Mouse (Mus musculus) retina, postnatal 7 days (tissue): ENCODE results near the gene Rfpl4b.
A peak's percentile ranks its signal among the peaks of the same experiment; 100 is the strongest.
"Not testable (repeated sequence)": the region's sequence is repeated elsewhere in the genome, so short reads cannot be mapped to it uniquely, and the experiment has no call there.

Source experiments
- DNase-seq: peaks from one replicate; pipeline ENCODE4 v3.0.0-alpha.2; 2012; ENCODE audit warnings: low read depth, low spot score

The Rfpl4b gene

DNA sequence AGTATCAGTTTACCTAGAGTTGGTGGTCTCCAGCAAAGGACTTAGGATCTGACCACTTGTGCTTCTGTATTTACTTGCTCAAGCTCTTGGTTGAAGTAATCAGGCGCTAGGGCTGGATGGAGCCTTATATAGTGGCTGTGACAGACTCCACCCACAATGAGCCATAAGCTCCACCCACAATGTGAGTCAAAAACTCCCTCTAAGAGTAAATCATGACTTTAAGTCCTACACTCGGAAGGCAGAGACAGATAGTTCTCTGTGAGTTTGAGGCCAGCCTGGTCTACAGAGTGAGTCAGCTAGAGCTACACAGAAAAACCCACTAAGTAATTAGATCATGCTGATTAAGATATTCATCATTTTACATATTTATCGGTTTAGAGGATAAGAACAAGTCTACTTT, at the start of gene Rfpl4b:
Gene Rfpl4b (minus strand): TSS at position 101 of the 400 bp plus-strand sequence.
- no peak for DNase-seq

DNA sequence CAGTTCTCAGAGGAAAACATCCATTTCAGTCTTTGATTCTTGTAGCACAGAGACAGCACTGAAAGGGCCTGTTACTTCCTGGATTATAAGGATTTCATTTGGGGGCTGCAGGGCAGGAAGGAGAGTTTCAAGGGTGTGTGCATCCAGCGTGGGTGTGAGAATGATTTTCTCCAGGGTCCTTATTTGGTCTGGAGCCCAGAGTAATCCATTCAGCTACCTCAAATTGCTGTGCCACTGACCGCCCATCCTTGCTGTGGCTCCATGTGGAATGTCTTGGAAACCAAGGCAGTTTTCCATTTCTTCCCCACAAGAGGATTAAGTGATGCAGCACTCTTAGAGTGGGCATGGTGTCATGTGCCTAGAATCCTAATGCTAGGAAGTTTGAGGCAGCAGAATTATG, 33.6 kb upstream of the Rfpl4b start:
- DNase-seq, result no peak

GRCm38 (mm10) chr10:38850006-38850405, 28.4 kb upstream of the Rfpl4b start:
- DNase-seq, result not testable (repeated sequence)

DNA sequence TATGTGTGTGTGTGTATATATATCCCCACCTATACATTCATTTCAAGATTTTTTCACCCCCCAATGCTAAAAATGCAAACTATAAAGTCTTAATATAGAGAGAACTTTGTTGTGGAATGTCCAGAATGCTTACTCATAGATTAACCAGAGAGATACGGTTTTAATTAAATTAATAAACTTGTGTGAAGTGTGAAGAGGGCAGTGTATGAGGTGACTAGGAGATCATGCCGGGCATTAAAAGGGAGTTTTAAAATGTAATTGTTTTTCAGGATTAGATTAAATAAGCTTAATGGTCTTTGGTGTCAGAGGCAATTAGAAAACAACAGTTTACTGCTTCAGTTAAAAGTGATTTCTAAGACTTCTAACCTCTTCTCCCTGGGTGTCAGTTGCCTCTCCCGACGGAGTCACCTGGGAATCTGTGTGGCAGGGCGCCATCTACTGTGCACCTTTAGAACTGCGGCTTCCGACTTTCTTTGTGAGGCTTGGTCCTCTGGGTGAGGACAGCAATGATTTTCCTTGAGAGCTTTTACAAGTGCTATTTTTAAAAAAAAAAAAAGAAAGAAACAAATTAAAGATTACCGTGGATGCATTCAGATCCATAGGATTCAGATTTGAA, 27.4 kb upstream of the Rfpl4b start:
- DNase-seq, result peak; percentile 47

- DNase-seq, result no peak
Measured at GRCm38 (mm10) chr10:38848231-38848630, 26.7 kb upstream of the Rfpl4b start.

DNA sequence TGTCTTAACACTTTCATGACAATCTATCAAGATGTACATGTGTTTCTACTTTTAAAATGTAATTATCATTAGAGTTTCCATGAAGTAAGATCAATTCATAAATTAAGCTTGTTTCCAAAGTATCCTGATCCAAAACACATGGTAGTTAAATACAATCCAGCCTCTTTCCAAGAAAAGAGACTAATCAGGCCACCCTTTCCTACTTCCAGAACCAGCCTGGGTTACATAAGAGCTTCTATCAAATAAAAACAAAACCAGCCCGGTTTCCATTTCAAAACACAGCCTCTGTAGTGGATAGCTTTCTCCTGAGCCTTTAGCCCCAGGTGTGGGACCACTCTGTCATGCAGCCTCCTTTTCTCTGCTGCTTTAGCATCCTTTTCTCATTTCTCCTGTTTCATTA, 2.2 kb upstream of the Rfpl4b start:
- no peak for DNase-seq

DNA sequence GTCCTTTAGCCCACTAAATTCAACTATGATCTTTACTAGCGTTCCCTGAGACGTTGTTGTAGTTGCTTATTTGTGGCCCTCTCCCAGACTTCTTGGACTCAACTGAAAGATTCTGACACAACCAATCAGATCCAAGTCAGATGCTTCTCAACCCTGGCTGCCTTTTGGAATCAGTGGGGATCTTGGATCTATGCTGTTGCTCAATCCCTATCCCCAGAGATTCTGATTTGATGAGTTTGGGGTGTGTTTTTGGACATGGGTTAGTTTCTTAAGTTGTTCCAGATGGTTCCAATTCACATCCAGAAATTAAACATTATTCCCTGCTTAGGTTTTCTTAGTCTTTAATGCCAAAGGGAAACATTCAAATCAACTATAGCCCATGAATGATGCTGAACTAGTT, 15.5 kb downstream of the Rfpl4b start:
- no peak for DNase-seq

DNA sequence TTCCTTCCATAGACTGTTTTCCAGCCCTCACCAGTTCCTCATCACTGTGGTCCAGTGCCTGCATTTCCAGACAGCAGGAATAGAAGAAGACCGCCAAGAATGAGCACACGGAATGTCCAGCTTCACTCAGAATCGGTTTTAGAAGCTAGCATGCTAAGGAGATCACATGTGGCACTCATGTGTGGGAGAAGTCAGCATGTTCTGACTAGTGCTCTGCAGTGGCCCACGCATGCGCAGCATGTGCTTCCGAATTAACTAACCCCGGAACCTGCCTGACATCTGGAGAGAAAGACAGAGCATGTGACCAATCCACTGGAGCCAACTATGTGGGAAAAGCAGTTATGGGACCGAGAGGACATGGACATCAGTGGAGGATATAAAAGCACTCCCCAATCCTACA, 17.5 kb downstream of the Rfpl4b start:
- no peak for DNase-seq

GRCm38 (mm10) chr10:38803304-38803703, 18.3 kb downstream of the Rfpl4b start:
- no peak for DNase-seq

DNA sequence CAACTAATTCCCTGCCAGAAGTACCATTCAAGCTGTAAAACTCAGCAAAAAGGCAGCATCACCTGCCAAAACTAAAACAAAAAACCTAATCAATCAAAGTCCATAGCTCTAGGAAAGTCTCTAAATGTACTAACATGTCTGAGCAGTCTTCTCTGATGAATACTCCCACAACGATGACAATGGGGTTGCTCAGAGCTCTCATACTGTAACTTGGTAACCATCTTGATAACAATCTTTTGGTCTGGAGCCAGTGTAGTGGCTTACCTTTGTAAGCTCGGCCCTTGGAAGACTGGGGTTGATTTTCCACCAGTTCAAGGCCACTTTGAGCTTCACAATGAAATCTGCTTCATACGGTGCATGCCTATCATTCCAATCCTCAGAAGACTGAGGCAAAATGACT, 33.0 kb downstream of the Rfpl4b start:
- no peak for DNase-seq
